Mouse (Mus musculus) heart, adult 2 months (tissue): ENCODE results near the gene P2rx3. TPM values are rescaled to one million over a fixed set of nuclear protein-coding genes. Genes with fewer than 3 reads are reported as not detected.

Source experiments
- DNase-seq, 2 experiments: peaks; one replicate each; pipeline ENCODE4 v3.0.0; 2021
- H3K27ac ChIP-seq: fragments of 200-600 bp; 2 replicates; pipeline ENCODE4 v1.8.1; 2022
- H3K27me3 ChIP-seq: fragments of 200-500 bp; 2 replicates; pipeline ENCODE4 v1.6.1; 2012; ENCODE audit warnings: mild to moderate bottlenecking, low read length, inconsistent platforms, mixed read lengths; ENCODE audit not compliant: control insufficient read depth, insufficient read depth
- H3K36me3 ChIP-seq: fragments of 200-500 bp; 2 replicates; pipeline ENCODE4 v1.6.1; 2012; ENCODE audit warnings: low read length, inconsistent platforms; ENCODE audit not compliant: control insufficient read depth, insufficient read depth
- H3K4me1 ChIP-seq: fragments of 200-500 bp; 2 replicates; pipeline ENCODE4 v1.6.1; 2011; ENCODE audit warnings: low read length; ENCODE audit not compliant: control insufficient read depth, insufficient read depth
- H3K4me3 ChIP-seq: fragments of 200-600 bp; 2 replicates; pipeline ENCODE4 v1.8.1; 2022
- H3K79me2 ChIP-seq: fragments of 200-500 bp; replicated peaks from 2 replicates; pipeline ENCODE4 v1.6.1; 2012; ENCODE audit warnings: mild to moderate bottlenecking, inconsistent platforms, low read length, moderate library complexity, mixed read lengths; ENCODE audit not compliant: control insufficient read depth, insufficient read depth
- H3K9ac ChIP-seq: fragments of 200-500 bp; 2 replicates; pipeline ENCODE4 v1.6.1; 2012; ENCODE audit warnings: low read depth, mild to moderate bottlenecking, control low read depth, inconsistent platforms, low read length, mixed read lengths
- CTCF ChIP-seq: fragments of 200-600 bp; IDR thresholded peaks from 2 replicates; pipeline ENCODE4 v1.8.1; 2022; ENCODE audit warnings: antibody characterized with exemption, mild to moderate bottlenecking, moderate library complexity
- EP300 ChIP-seq: fragments of 200-500 bp; IDR thresholded peaks from 2 replicates; pipeline ENCODE4 v1.6.1; 2011; ENCODE audit warnings: low read depth, low read length, control low read depth; ENCODE audit not compliant: insufficient read depth
- POLR2A ChIP-seq: fragments of 200-500 bp; IDR thresholded peaks from 2 replicates; pipeline ENCODE4 v1.6.1; 2011; ENCODE audit warnings: mild to moderate bottlenecking, low read depth, low read length, control low read depth; ENCODE audit not compliant: insufficient read depth
- WGBS: fragments of 180-500 bp; shearing (Covaris S2); methylation state at CpG from one replicate; pipeline ENCODE4 v1.1.7; 2018; 5-methylcytosine and 5-hydroxymethylcytosine counted together
- intact Hi-C: fragments of 180-260 bp; cut with DNase I; formaldehyde crosslinking; loops from one replicate; pipeline ENCODE4 v1.15.1; 2025
- polyA plus RNA-seq: library from polyadenylated mRNA; depleted of rRNA; stranded (reverse); fragments of >200 nt; gene quantifications from 2 replicates; pipeline ENCODE4 v1.2.3, GENCODE M21; 2012
- total RNA-seq, 2 experiments: library from RNA; stranded (reverse); gene quantifications; 2 replicates each; pipeline ENCODE4 v1.2.3; 2021

Gene P2rx3
- total and polyA plus RNA-seq, 3 experiments: 0.25 to 0.81 (median 0.39) TPM

DNA sequence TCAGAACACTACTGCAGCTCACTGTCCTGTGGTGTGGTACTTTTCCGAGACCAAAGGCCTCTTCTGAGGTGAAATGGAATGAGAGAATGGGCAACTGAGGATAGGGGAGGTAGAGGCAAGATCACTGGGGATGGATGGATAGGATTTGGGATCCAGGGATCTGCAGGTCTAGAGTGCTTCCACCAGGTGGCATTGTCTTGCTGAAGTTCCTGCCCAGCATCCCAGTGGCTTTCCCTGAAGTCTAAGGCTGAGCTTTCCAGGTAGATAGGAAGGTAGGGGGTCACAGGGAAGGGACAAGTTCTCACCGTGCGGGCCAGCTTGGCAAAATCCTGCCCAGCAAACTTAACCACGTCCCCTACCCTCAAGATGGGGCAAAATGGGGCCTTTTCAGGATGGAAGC lies 15.2 kb downstream of the P2rx3 start:
- 23% methylated on average over 4 of the region's 4 CpGs for WGBS
- H3K27ac ChIP-seq: no peak overlapping the region
- no peaks in the 10 kb centered on the region for H3K4me1 ChIP-seq
- TF ChIP-seq POLR2A: no peak
- peak; percentile 72 for TF ChIP-seq CTCF
- no peaks in the 10 kb centered on the region for H3K79me2 ChIP-seq
- no peak for DNase-seq
- no peak overlapping the region for H3K9ac ChIP-seq
- no peak overlapping the region for H3K4me3 ChIP-seq
- no peaks in the 10 kb centered on the region for H3K27me3 ChIP-seq
- H3K36me3 ChIP-seq: no peaks in the 10 kb centered on the region
- intact Hi-C loops: loop anchor here (1.0 to 5.0 kb wide), 2 partner anchors 224 to 540 kb away; no protein-coding TSS in a partner anchor

DNA sequence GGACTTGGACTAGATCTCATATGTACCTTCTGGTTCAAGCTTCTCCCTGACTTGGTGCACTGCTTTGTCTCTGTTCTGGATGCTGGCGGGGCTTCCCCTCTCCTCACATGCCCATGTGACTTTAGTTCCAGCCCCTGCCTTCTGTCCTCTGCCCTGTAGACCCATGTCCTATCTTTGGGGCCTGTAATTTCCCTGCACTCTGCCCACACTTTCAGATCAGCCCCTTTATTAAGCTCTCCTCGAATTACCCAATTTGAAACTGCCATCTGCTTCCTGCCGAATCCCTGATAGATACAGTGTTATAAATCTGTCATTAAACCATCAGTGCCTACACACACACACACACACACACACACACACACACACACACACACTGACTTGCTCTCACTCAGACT lies 22.7 kb downstream of the P2rx3 start:
- intact Hi-C loops: no loop called here

DNA sequence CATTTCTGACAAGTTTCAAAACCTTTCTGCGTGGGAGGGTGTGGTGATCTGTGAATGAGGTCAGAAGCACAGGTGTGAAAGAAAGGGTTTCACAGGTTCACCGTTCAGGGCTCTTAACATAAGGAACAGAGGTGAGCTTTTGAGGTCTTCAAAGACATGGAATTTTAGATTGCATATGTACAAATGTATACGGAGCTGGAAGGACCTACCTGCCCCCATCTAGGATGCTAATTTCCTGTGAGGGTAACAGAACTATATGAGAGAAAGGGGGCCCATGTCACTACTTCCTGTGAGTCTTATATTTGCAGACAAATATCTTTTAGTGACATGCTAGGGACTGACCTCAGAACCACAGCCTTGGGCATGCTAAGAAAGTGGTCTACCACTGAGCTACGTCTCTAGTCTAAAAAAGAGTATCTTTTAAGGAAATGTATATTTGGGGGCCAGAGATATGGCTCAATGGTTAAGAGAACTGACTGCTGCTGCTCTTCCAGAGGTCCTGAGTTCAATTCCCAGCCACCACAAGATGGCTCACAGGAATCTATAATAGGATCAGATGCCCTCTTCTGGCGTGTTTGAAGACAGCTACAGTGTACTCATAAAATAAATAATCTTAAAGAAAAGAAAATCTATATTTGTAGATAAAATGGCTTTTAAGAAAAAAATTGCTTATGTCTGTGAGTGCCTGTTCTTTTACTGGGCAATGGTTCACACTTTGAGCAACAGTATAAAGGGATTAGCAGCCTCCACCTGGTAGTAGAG lies 23.3 kb downstream of the P2rx3 start:
- 88% methylated on average over 5 of the region's 5 CpGs for whole genome bisulfite sequencing
- H3K27me3 ChIP-seq: no peaks in the 10 kb centered on the region
- no peak for TF ChIP-seq EP300
- TF ChIP-seq CTCF: no peak
- no peak for TF ChIP-seq POLR2A
- no peak for DNase-seq
- no peaks in the 10 kb centered on the region for H3K79me2 ChIP-seq
- no peak overlapping the region for H3K9ac ChIP-seq
- intact Hi-C loops: no loop called here
- no peak overlapping the region for H3K4me3 ChIP-seq
- peaks cover 6% of the 10 kb centered on the region for H3K4me1 ChIP-seq
- H3K36me3 ChIP-seq: no peaks in the 10 kb centered on the region
- H3K27ac ChIP-seq: no peak overlapping the region

More for the DNA sequence above, 22.7 kb downstream of the P2rx3 start:
- peaks cover 6% of the 10 kb centered on the region for H3K4me1 ChIP-seq
- H3K4me3 ChIP-seq: no peak overlapping the region
- WGBS: 67% methylated on average over 3 of the region's 3 CpGs
- no peak overlapping the region for H3K27ac ChIP-seq
- TF ChIP-seq POLR2A: no peak
- no peak for TF ChIP-seq EP300
- H3K9ac ChIP-seq: no peak overlapping the region
- H3K79me2 ChIP-seq: no peaks in the 10 kb centered on the region
- no peak for DNase-seq
- no peaks in the 10 kb centered on the region for H3K36me3 ChIP-seq
- H3K27me3 ChIP-seq: no peaks in the 10 kb centered on the region

DNA sequence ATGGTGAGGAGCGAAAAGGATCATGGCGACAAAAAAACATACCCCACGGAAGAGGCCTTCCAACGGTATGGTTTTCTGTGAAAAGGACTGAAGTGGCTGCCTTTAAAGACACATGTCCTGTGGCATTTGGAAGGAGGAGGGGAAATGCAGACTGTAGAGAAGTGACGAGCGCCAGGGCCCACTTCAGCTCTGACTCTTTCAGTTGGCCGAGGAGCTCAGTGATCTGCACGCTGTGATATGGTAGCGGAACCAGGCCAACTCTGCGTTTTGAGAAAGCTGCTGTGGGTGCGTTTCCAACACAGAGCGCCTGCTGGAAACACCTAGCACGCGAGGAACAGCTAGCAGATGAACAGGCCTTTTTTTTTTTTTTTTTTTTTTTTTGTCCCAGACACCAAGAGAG lies 24.6 kb downstream of the P2rx3 start:
- WGBS: 64% methylated on average over 14 of the region's 14 CpGs
- intact Hi-C loops: no loop called here
- H3K4me1 ChIP-seq: peaks cover 6% of the 10 kb centered on the region

DNA sequence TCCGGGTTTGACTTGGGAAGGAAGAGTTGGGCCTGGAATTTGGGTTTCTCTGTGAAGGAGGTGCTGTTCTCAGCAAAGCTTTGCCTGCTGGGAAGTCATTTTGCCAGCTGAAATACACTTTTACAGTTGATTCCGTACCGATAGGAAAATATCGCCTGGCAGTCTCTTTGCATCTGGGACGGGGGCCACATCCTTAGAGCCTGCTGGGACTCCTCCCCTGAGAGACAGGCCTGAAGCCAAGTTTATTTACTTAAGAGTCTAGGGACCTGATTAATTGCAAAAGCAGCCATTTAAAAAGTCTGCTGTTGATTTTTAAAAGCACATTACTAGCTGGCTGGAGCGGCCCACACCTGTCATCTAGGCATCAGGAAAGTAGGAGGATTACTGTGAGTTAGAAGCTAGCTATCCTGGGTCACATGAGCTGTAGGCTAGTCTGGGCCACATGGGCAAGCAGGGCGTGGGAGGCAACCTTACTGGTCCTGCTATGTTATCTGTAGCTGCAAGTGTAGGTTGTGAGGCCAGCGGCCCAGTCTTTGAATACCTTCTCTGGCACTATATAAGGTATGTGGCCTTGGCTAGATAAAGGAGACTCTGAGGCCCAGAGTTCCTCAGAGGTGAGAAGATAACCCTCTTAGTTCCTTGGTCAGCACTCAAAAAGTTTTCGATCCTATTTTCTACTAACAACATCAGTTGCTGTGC lies 25.2 kb downstream of the P2rx3 start:
- Histone ChIP-seq H3K9ac (no peak overlapping the region), H3K4me1 (peaks cover 6% of the 10 kb centered on the region), H3K27ac (no peak overlapping the region; the same call in none of the 2 replicates), H3K4me3 (no peak overlapping the region), H3K79me2 (no peaks in the 10 kb centered on the region), H3K36me3 (no peaks in the 10 kb centered on the region), H3K27me3 (no peaks in the 10 kb centered on the region)
- TF ChIP-seq POLR2A (no peak), EP300 (0 out of 2 replicates have a peak, but pooled peaks have one; percentile 6)
- intact Hi-C loops: no loop called here
- DNase-seq: peak in 1 of 2 experiments; percentile 33
- WGBS: 35% methylated on average over 9 of the region's 9 CpGs

More for the DNA sequence above, 24.6 kb downstream of the P2rx3 start:
- TF ChIP-seq POLR2A (no peak), EP300 (no peak), CTCF (no peak)
- no peak for DNase-seq
- H3K36me3 ChIP-seq: no peaks in the 10 kb centered on the region
- no peak overlapping the region for H3K9ac ChIP-seq
- no peak overlapping the region; the same call in 1 of the 2 replicates for H3K27ac ChIP-seq
- H3K4me3 ChIP-seq: no peak overlapping the region
- no peaks in the 10 kb centered on the region for H3K27me3 ChIP-seq
- H3K79me2 ChIP-seq: no peaks in the 10 kb centered on the region

DNA sequence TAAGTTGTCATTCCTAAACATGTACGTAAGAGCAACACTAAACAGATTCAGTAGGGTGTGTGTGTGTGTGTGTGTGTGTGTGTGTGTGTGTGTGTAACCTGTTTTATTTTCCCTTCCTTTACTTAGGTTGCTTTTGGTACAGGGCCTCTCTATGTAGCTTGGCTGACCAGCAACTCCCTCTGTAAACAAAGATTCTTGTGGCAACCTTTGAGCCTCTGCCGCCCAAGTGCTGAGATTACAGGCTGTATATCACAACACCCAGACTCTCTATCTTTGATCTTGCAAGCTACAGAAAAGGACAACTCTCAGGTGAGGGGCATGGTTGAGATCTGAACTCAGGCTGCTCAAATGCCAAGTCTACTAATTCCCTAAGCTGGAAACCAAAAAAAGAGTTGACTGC lies 28.1 kb downstream of the P2rx3 start:
- Histone ChIP-seq H3K9ac (no peak overlapping the region), H3K27ac (no peak overlapping the region), H3K27me3 (no peaks in the 10 kb centered on the region), H3K79me2 (no peaks in the 10 kb centered on the region), H3K36me3 (no peaks in the 10 kb centered on the region), H3K4me3 (no peak overlapping the region), H3K4me1 (peaks cover 6% of the 10 kb centered on the region)
- TF ChIP-seq POLR2A: no peak
- TF ChIP-seq EP300: no peak
- no peak for TF ChIP-seq CTCF
- 88% methylated on average over 2 of the region's 2 CpGs for WGBS
- intact Hi-C loops: loop anchor here (2.0 kb wide), 1 partner anchor 178 kb away; no protein-coding TSS in a partner anchor
- DNase-seq: no peak
